Mouse (Mus musculus) left cerebral cortex, adult 8-10 months (tissue): ENCODE results near the gene Klhdc8b. TPM values are rescaled to one million over a fixed set of nuclear protein-coding genes. Genes with fewer than 3 reads are reported as not detected.

Experiments
- DNase-seq, 2 experiments: peaks; one replicate each; pipeline ENCODE4 v3.0.0; 2022; ENCODE audit warnings: low spot score in 2 of 2
- total RNA-seq, 4 experiments: library from RNA; stranded (reverse); gene quantifications; 2 replicates each; pipeline ENCODE4 v1.2.4; 2022

The Klhdc8b gene
- 10 to 100 TPM; 28.8 to 38.0 (median 34.0) TPM for total RNA-seq

DNA sequence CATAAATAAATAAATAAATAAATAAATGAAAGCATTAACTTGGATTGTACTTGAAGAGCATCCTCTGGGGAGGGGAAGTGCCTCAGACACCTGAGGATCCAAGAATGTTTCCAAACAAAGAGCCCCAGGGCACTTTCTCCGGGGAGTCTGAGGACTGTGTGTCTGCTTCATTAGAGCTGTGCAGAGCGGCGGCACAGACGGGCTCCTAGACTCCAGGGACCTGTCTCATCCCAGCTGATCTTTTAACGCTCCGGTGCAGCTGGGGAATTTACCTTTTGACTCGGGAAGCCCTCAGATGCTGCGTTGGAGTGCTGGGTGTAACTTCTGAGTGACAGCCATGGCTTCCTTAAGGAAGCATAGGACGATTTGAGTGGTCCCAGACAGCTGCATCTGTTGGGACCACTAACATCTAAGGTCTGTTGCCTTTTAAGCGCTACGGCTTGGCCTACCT lies at the start of gene Klhdc8b:
TSS of gene Klhdc8b (minus strand) at position 401 of the 451 bp plus-strand sequence.
- no peak for DNase-seq

- DNase-seq: peak in 1 of 2 experiments; percentile 4
Observed at GRCm38 (mm10) chr9:108508776-108509175, 47.4 kb upstream of the Klhdc8b start.

DNA sequence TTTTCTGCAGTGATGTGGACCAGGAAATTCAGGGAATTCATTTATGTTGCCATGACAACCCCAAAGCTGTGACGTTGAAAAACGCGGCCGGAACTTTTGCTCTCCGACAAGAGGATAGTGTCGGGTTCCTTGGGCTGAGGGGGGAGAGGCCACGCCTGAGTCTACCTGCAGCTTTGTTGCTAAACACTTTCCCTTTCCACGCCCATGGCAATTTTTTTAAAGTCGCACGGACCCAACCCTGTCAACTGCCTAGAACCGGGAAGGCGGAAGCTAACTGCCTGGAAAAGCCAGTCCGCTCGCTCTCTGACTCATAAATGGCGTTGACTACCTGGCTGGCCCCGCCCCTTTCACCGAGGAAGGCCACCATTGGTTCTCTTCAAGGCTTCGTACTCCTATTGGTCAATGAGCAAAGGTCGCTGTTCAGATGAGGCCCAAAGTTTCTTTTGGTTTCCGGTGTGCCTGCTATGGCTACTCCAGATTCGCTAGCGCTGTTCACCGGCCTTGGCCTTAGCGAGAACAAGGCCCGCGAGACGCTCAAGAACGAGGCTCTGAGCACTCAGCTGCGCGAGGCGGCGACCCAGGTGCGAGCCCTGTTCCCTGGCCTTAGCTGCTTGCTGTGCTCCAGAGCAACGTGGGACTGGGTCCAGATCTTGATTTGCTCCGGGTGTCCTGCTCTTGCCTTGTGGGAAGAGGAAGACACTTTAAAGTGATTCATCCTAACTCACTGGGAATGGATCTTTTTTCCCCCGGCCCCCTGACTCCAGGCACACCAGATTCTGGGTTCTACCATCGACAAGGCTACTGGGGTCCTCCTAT lies 46.4 kb upstream of the Klhdc8b start, which contains the start of gene Qars:
TSS of gene Qars (plus strand) at position 88 of the 816 bp plus-strand sequence.
- peak; percentile 75 to 94 for DNase-seq

GRCm38 (mm10) chr9:108506901-108507300 lies 45.5 kb upstream of the Klhdc8b start:
- DNase-seq: no peak

DNA sequence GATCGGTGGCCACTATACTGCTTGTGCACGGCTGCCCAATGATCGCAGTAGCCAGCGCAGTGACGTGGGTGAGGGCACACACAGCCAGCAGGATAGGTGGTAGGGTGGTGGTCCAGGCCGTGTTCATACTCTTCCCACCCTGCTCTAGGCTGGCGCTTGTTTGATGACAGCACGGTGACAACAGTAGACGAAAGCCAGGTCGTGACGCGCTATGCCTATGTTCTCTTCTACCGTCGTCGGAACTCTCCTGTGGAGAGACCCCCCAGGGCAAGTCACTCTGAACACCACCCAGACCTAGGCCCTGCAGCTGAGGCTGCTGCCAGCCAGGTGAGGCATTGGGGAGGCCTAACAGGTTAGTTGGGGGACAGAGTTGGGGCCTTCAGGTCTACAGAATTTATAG lies 38.6 kb upstream of the Klhdc8b start:
- no peak for DNase-seq

DNA sequence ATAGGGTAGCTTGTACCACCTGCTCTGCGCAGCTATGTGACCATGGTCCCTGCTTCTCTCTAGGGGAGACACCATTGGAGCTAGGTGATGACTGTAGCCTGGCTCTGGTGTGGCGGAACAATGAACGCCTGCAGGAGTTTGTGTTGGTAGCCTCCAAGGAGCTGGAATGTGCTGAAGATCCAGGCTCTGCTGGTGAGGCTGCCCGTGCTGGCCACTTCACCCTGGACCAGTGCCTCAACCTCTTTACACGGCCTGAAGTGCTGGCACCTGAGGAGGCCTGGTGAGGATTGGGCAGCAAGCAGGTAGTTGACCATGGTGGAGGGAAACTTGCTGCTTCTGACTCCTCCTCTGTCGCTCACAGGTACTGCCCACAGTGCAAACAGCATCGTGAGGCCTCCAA lies 37.9 kb upstream of the Klhdc8b start:
- no peak for DNase-seq

DNA sequence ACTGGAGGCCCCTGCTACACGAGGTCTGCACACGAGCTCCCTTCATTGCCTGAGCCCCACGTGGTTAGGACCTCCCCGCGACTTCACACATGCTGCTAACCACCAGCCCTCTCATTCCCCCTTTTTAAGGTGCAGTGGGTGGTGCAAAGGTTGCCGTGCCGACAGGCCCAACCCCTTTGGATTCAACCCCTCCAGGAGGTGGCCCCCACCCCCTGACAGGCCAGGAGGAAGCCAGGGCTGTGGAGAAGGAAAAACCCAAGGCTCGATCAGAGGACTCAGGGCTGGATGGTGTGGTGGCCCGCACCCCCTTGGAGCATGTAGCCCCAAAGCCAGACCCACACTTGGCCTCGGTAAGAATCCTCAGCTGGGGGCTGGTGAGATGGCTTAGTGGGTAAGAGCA lies 33.5 kb upstream of the Klhdc8b start:
- DNase-seq: no peak

GRCm38 (mm10) chr9:108494146-108494825 lies 32.9 kb upstream of the Klhdc8b start:
- DNase-seq: no peak

GRCm38 (mm10) chr9:108493246-108493645 lies 31.9 kb upstream of the Klhdc8b start:
- no peak for DNase-seq

DNA sequence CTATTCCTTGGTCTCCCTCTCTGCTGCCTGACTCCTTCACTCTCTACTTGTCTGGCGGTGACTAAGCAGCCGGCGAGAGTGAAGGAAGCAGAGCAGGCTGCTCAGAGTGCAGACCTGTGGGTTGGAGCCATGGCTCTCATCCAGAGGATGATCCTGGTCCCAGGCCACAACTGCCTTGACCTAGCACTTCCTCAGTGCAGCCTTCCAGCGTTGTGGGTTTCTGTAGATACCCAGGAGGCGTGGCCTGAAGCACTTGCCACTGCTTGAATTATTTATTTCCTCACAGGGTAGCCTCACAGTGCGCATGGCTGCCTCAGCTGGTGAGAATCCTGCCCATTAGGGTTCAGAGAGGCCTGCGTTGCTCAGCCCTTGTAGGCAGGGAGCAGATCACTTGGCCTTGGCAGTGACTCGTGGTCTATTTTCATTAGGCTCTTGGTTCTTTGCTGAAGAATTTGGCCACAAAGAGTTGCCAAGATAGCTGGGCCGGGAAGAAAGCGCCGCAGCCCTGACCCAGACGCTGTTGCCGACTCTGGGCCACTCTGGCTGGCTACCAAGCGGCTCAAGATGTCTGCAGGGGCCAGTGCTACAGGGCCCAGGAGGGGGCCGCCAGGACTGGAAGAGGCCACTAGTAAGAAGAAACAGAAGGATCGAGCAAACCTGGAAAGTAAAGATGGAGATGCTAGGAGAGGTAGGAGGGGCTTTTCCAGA lies 30.8 kb upstream of the Klhdc8b start:
- DNase-seq: no peak

- DNase-seq: no peak
Observed at GRCm38 (mm10) chr9:108491286-108491580, 29.9 kb upstream of the Klhdc8b start.

GRCm38 (mm10) chr9:108490559-108491285 lies 29.3 kb upstream of the Klhdc8b start, which contains the start of gene Usp19:
TSS of gene Usp19 (plus strand) at chr9:108490602.
- DNase-seq: peak; percentile 76 to 97

- no peak for DNase-seq
Observed at GRCm38 (mm10) chr9:108489702-108490558, 28.5 kb upstream of the Klhdc8b start.

GRCm38 (mm10) chr9:108489215-108489614 lies 27.8 kb upstream of the Klhdc8b start:
- no peak for DNase-seq

- DNase-seq: no peak
Observed at GRCm38 (mm10) chr9:108488403-108488802, 27.0 kb upstream of the Klhdc8b start.

- no peak for DNase-seq
Observed at GRCm38 (mm10) chr9:108486973-108487530, 25.7 kb upstream of the Klhdc8b start.

DNA sequence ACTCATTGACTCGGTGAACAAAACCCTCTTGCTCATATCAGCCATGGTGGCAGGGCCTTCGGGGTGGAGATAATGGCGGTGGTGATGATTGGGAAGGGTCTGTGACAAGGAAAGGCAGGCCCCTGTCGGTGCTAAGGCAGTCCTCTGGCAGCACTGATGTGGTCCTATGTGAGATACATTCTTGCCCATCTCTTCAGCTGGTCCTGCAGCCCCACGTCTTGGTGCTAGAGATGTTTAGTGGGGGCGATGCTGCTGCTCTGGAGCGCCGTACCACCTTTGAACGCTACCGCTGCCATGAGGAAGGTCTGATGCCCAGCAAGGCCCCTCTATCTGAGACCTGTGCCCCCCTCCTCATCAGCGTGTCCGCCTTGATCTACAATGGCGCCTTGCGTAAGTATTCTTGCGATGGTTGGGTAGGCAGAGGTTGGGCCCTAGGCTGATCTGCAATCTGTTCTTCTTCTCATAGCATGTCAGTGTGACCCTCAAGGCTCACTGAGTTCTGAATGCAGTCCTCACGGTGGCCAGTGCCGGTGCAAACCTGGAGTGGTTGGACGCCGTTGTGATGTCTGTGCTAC lies 24.0 kb upstream of the Klhdc8b start:
- no peak for DNase-seq

DNA sequence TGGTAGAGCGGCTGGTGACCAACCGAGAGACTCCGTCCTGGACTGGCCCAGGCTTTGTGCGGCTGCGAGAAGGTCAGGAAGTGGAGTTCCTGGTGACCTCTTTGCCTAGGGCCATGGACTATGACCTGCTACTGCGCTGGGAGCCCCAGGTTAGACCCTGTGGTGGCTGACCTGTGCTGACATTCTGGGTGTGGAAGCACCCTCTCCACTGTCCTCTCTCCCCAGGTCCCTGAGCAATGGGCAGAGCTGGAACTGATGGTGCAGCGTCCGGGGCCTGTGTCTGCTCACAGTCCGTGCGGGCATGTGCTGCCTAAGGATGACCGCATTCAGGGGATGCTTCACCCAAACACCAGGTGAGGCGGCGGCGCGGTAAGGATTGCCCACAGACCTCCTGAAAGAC lies 22.6 kb upstream of the Klhdc8b start:
- no peak for DNase-seq

DNA sequence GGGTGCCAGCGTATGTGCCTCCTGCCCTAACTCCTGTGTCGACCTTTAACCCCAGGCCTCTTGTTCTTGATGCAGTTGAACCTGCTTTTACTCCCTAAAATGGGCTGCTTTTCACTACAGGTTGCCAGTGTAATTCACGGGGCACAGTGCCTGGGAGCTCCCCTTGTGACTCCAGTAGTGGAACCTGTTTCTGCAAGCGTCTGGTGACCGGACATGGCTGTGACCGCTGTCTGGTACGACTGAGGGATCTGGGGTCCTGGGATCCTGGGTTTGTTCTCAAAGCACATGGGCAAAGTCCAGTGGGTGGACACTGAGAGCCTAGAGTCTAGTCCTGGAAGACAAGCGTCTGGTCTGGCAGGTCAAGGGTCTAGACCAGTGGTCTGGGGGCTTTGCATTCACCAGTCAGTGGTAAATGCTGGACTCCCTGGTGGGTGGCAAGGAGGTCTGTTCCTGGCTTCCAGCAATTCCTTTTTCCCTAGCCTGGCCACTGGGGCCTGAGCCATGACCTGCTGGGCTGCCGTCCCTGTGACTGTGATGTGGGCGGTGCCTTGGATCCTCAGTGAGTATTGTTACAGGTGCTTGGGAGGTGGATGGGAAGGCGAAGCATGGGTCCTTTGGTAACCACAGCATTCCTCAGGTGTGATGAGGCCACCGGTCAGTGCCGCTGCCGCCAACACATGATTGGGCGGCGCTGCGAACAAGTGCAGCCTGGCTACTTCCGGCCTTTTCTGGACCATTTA lies 21.8 kb upstream of the Klhdc8b start:
- DNase-seq: no peak
